Mouse (Mus musculus) retina, postnatal 1 day (tissue): ENCODE measurements around the gene Adgrg5.

Experiments
- DNase-seq: peaks from one replicate; pipeline ENCODE4 v3.0.0-alpha.2; 2012

Adgrg5 gene

GRCm38 (mm10) chr8:94973786-94974185, 50.3 kb downstream of the Adgrg5 start:
- DNase-seq = no peak

DNA sequence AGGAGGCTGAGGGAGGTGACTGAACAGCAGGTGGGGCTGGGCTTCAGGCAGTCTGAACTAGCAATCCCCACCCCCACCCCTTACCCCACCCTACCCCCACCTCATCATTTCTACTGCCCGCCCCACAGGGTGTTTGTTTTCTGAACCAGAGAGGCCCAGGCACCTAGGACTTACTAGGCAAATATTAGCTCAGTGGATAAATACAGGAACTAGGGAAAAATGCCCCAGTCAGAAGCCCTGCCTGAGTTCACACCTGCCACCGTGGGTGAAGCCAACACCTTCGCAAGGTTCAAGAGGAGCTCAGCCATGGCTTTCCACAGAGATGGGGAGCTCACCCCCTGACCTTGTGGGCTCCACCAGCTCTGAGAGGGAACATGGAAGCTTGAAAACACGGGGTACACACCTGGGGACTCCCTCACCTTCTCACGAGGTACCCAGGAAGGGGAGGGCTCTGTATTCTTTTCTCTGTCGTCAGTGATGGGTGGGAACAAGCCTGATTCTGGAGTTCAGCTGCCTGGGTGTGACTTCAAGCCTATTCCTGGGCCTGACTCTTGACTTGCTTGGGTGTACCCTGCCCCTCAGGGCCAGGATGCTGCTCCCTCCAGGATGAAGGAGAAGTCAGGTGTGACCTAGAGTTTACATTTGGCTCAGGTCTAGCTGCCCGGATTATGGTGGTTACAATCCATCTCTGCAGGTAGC, 51.1 kb downstream of the Adgrg5 start, which contains the start of gene Adgrg1:
Gene Adgrg1 (plus strand): TSS at position 285 of the 699 bp plus-strand sequence.
- no peak for DNase-seq

DNA sequence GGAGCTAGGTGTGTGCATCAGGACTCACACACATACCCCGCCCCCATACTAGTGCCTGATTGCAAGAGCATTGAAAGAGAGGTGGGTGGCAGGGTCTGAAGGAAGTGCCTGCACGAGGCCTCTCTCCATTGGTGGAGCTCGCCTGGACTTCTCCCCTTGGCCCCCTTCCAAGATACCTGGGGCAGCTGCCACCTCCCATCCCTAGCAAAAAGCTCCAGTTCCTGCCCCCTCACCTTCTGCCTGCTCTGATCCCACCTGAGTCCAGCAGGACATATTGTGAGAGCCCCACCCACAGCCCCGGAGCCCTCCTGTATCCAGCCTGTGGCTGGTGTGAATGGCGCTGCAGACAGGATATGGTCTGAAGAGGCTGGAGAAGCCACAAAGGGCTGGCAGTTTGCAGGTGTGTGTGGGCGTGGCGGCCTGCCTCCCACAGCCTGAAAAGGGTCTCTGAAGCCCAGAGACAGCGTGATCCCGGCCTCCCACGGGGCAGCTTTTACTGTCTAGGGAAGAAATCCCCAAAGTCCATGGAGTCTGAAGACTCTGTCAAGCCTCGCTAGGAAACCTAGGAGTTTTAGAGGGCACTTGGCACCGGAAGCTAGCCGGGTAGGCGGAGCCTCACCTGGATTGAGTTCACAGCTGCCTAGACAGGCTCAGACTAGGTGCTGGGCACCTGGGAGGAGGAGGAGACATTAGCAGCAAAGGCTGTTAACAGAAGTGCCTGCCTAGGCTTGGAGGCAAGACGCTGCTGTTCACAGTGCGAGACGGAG, 53.3 kb downstream of the Adgrg5 start:
- no peak for DNase-seq

- DNase-seq = peak; percentile 80
These were observed 54.6 kb downstream of the Adgrg5 start for GRCm38 (mm10) chr8:94978131-94978530.

DNA sequence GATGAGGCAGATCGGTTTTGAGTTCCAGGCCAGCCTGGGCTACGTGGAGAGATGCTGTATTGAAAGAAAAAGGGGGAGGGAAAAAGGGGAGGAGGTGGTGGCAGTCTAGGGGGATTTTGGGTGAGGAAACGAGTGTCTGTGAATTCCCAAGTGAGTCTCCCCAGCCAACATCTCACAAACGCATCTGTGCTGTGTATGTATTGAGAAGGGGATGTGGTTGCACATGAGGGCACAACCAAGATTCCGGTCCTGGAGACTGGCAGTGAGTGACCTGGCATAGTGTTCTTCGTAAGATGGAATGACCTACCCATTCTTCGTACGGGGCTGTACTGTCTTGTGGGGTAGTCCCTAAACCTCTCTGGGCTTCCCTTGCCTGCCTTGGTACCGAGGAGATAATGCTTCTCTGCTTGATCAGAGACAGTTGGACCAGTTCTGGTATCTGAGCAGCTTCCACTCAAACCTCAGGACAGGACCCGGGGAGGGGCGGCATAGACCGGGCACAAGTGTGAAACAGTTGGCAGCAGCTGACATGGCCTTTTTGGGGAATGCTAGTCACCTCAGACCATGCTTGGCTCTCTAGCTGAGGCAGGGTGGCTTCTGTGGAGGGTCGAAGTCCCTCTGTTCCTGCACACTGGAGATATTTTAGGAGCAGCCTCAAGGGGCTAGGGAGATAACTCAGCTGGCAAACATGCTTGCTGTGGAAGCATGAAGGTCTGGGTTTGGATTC, 55.3 kb downstream of the Adgrg5 start:
- DNase-seq = no peak

GRCm38 (mm10) chr8:94980176-94980575, 56.7 kb downstream of the Adgrg5 start:
- no peak for DNase-seq

DNA sequence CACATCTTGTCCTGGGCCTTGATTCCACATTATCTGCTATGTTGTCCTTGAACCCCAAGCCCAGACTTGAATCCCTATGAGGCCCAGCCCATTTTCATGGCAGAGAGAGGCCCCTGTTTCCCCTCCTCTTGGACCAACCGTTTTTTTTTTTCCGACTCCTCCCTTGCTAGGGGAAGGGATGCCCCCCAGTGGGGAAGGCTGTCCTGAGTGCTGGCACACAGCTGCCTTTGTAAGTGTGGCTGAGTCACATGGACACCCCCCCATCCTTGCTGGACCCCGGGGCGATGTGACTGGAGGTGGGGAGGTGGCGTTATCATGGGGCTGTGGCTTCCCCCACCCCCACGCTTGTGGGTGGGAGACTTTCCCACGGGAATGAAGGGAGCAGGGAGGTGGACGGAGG, 57.5 kb downstream of the Adgrg5 start:
- DNase-seq = no peak

DNA sequence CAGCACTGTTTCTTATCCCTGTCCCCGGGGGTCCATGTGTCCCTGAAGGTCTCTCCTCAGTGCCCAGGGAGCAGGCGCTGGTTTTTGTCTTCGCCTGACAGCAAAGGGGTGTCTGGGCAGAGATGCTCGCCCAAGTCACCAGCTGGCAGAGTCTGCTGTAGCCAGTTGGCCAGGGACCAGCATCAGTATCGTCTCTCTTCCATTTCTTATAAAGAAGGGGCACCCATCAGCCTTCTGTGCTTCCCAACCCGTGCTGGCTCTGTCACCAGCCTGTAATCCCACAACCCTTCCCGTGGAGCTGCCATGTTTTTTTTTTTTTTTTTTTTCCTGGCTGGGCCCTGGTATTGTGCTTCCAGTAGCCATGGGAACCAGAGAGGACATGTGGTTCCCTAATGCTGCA, 58.4 kb downstream of the Adgrg5 start:
- DNase-seq = no peak

DNA sequence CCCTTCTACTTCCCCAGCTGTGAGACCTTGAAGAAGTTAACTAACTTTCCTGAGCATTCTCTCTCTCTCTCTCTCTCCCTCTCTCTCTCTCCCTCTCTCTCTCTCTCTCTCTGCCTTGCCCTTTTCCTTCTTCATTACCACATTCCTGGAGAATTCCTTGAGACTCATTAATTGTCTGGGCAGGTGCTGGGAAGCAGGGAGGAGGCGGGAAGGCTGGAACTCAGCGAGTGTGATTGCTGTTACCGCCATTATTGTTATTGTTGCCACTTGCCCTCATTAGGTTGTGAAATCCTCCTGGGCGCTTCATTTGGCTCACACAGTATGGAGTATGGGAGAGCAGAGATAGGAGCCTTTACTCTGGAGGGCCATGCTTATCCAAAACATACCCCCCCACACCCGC, 59.7 kb downstream of the Adgrg5 start:
- peak; percentile 62 for DNase-seq

DNA sequence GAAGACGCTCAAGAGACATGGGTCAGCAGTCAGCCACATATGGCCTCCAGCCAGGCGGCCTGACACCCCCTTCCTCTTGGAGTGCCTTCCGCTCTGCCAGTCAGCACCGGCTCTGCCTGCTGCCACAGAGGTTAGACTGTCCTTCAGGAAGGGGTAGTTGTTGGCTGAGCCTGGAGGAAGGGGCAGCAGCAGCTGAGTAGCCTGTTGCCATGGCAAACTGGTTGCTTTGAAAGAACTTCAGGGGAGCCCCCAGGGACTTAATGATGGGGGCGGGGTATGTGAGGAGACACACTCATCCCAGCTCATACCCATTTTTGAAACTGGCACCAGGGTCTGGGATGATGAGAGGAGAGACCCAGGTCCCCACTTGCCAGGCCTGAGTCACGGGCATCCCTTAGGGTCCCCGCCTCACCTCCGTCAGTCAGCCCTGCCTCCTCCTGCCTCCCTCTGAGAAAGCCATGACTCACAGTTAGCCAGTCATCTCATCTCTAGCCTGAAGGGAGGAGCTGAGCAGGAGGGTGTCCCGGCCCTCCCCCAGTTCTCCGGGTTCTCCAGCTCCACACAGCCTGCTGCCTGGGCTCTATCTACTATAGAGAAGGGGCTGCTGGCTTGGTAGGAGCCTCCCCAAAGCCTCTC, 60.5 kb downstream of the Adgrg5 start:
- DNase-seq = peak; percentile 70

- DNase-seq = no peak
These were observed 61.5 kb downstream of the Adgrg5 start for GRCm38 (mm10) chr8:94985023-94985422.

- DNase-seq = peak; percentile 89
These were observed 63.2 kb downstream of the Adgrg5 start for GRCm38 (mm10) chr8:94986676-94987075.

GRCm38 (mm10) chr8:94987553-94987952, 64.1 kb downstream of the Adgrg5 start:
- no peak for DNase-seq

DNA sequence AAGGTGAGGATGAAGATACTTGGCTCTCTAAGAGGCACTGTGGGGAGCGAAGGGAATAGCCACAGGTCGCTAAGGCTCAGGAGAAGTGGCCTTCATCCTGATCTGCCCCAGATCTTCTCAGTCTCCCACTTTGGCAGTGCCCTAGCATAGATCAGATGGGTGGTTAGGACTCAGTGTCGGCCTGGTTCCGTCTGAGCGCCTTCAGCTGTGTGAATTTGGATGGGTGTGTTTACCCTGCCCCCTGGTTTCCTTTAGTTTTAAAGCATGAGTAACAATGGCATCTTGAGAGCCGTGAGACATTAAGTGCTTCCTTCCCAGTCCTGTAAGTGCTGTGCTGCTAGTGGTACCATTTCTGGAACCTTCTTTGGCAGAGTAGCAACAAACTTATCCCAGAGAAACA, 65.1 kb downstream of the Adgrg5 start:
- DNase-seq = no peak

DNA sequence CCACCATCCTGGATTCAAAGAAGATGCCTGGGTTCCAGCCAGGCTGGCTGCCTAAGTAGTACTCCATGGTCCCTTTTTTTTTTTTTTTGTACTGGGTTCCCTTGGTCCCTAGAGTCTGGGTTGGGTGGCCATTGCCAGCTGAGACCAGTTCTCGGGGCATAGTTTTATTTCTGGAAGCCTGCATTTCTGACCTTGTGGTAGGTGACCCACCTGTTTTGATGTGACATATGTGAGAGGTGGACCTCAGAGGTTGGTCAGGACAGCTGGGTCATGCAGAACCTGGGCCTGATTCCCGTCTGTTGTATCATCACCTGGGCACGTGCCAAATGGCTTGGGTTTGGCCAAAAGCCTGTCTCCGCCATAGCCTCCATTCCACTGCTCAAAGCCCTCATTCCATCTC, 66.2 kb downstream of the Adgrg5 start:
- no peak for DNase-seq

DNA sequence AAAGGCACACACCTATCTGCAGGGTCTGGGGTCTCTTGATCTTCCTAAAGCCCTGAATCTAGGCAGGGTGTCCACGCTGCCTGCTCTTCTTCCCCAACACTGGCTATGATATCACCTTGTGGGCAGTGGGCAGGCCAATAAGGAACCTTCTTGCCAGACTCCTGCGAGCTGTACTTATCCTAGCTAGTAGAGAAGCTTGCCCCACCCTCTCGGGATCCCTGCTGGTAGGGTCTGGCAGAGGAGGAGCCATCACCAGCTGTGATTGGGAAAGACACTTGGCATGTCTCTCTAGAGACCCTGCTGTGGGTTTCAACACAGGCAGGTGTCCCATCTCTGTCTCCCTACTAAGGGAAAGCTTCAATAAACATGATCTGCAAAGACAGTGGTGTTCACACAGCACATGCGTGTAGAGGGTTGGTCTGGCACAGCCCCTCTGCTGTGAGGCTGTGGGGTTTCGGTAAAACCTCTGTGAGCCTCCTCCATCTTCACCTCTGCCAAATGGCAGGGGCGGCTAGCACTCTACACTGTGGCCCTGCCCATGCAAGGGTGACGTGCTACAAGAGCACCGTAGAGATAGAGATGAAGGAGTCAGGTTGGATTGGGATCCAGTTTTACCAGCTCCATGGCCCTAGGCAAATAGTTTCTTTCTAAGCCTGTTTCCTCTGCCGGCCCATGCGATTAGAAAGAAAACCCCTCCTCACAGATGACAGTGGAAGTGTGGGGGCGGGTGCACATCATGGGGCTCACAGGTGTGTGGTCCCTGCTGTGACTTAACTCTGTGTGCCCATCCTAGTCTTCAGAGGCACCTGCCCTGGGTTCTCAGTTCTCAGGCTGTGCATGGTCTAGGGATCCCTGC, 67.3 kb downstream of the Adgrg5 start:
- no peak for DNase-seq

- no peak for DNase-seq
These were observed 68.0 kb downstream of the Adgrg5 start for GRCm38 (mm10) chr8:94991454-94991994.

DNA sequence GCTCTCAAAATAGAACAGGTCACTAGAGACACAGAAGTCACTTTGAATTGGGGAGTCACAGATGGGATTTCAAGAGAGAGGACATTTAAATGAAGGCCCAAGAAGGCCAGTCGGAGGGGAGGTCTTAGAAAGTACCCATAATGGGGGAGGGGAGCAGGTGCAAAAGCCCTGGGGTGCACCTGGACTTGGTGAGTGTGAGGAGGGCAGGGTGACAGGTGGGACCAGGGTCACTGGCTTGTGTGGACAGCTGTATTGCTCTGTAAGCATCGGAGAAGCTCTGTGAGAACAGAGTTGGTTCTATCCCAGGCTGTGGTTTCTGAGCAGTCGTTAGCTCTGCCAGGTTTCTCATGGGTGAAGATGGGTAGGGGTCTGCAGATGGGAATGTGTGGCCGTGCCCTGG, 68.5 kb downstream of the Adgrg5 start:
- DNase-seq = no peak

DNA sequence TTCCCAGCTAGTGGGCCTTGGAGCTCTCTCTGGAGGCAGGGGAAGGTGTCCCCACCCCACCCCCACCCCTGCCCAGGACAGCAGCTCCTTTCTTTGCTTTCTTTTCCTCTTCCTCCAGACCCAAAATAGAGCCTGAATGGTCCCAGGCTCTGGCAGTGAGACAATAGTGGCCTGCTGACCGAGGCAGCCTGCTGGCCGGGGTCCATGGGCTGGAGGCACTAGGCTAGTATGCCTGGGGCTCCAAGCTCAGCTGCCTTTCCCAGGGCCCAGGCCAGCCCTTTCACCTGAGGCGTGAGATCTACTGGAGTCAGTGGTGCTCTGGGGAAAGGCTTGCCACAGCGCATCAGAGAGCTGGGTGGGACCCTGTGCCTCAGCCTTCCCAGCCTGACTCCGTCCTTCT, 69.0 kb downstream of the Adgrg5 start:
- no peak for DNase-seq
